Mouse (Mus musculus) CH12.LX (cell line): ENCODE measurements at regions not wholly inside any gene's neighbourhood (a gene's known extent, or its start where the extent isn't known, plus 50 kb on each side); places are given as distances from the start of the nearest gene placed in this dataset.
"Not testable (repeated sequence)": the region's sequence is repeated elsewhere in the genome, so short reads cannot be mapped to it uniquely, and the experiment has no call there.

Source experiments
- DNase-seq: peaks from one replicate; pipeline ENCODE4 v3.0.0-alpha.2; 2013; ENCODE audit errors: extremely low read depth
- H3K27ac ChIP-seq: 2 replicates; pipeline ENCODE4 v1.5.1; 2012; ENCODE audit warnings: low read depth, mild to moderate bottlenecking, control low read depth, moderate library complexity; ENCODE audit not compliant: insufficient read depth
- H3K27me3 ChIP-seq: replicated peaks from 2 replicates; pipeline ENCODE3; 2012; ENCODE audit warnings: inconsistent platforms
- H3K36me3 ChIP-seq, 2 experiments: replicated peaks in 1 of 2; 2 replicates each; pipeline versions ENCODE3 to v1.6.1; 2012; ENCODE audit warnings: inconsistent platforms in 1 of 2, low read length in 1 of 2, mild to moderate bottlenecking in 1 of 2, mixed read lengths in 1 of 2, moderate library complexity in 1 of 2; ENCODE audit not compliant: control insufficient read depth in 1 of 2, insufficient read depth in 1 of 2
- H3K4me1 ChIP-seq, 2 experiments: 2 replicates each; pipeline ENCODE4 v1.6.1; 2012; ENCODE audit warnings: inconsistent platforms in 1 of 2, moderate library complexity in 1 of 2; ENCODE audit not compliant: insufficient read depth in 2 of 2, control insufficient read depth in 1 of 2
- H3K4me2 ChIP-seq: 2 replicates; pipeline ENCODE4 v1.6.1; 2012; ENCODE audit warnings: low read depth, mild to moderate bottlenecking, control low read depth; ENCODE audit not compliant: poor library complexity, insufficient read depth, severe bottlenecking
- H3K4me3 ChIP-seq, 3 experiments: fragments of 150-350 bp in 1 of 3; sonication (generic) in 1 of 3; replicated peaks in 1 of 3; 2 replicates each; pipeline versions ENCODE3 to v1.5.1; 2011 to 2012; ENCODE audit warnings: low read depth in 2 of 3, low read length in 2 of 3, mild to moderate bottlenecking in 2 of 3, moderate library complexity in 2 of 3, control low read depth in 1 of 3, improper control_type of control experiment in 1 of 3, inconsistent platforms in 1 of 3, mixed read lengths in 1 of 3; ENCODE audit not compliant: poor library complexity in 1 of 3
- H3K79me2 ChIP-seq: replicated peaks from 2 replicates; pipeline ENCODE4 v1.6.1; 2012; ENCODE audit warnings: mild to moderate bottlenecking, moderate library complexity; ENCODE audit not compliant: control insufficient read depth, poor library complexity, insufficient read depth, severe bottlenecking; ENCODE audit errors: extremely low read depth
- H3K9ac ChIP-seq: 2 replicates; pipeline ENCODE4 v1.6.1; 2012; ENCODE audit warnings: low read depth, mild to moderate bottlenecking, control low read depth, moderate library complexity; ENCODE audit not compliant: insufficient read depth
- H3K9me3 ChIP-seq: replicated peaks from 2 replicates; pipeline ENCODE3; 2012; ENCODE audit warnings: low read length, inconsistent platforms, mixed read lengths
- E2F4 ChIP-seq: IDR thresholded peaks from 2 replicates; pipeline ENCODE4 v1.6.1; 2011; ENCODE audit warnings: low read depth, low read length, improper control_type of control experiment; ENCODE audit not compliant: insufficient replicate concordance
- KAT2A ChIP-seq: IDR thresholded peaks from 2 replicates; pipeline ENCODE4 v1.6.1; 2012; ENCODE audit warnings: low read length, improper control_type of control experiment, inconsistent platforms; ENCODE audit not compliant: insufficient replicate concordance
- MXI1 ChIP-seq: IDR thresholded peaks from 2 replicates; pipeline ENCODE4 v1.6.1; 2011; ENCODE audit warnings: mild to moderate bottlenecking, low read depth, low read length, improper control_type of control experiment
- NRF1 ChIP-seq: IDR thresholded peaks from 2 replicates; pipeline ENCODE4 v1.6.1; 2014; ENCODE audit warnings: low read depth, mild to moderate bottlenecking, inconsistent platforms, low read length, improper control_type of control experiment, moderate library complexity
- RAD21 ChIP-seq: IDR thresholded peaks from 2 replicates; pipeline ENCODE4 v1.6.1; 2011; ENCODE audit warnings: low read depth, mild to moderate bottlenecking, low read length, improper control_type of control experiment, moderate library complexity
- RCOR1 ChIP-seq: conservative IDR thresholded peaks from 2 replicates; pipeline ENCODE4 v1.6.1; 2012; ENCODE audit warnings: low read depth, mild to moderate bottlenecking, inconsistent platforms, low read length, improper control_type of control experiment
- SMC3 ChIP-seq: IDR thresholded peaks from 2 replicates; pipeline ENCODE4 v1.6.1; 2011; ENCODE audit warnings: low read depth, low read length, improper control_type of control experiment
- TCF12 ChIP-seq: IDR thresholded peaks from 2 replicates; pipeline ENCODE4 v1.6.1; 2014; ENCODE audit warnings: low read depth, mild to moderate bottlenecking, inconsistent platforms, low read length, improper control_type of control experiment
- USF1 ChIP-seq: IDR thresholded peaks from 2 replicates; pipeline ENCODE4 v1.6.1; 2014; ENCODE audit warnings: low read depth, mild to moderate bottlenecking, inconsistent platforms, low read length, improper control_type of control experiment
- ZKSCAN1 ChIP-seq: IDR thresholded peaks from 2 replicates; pipeline ENCODE4 v1.6.1; 2012; ENCODE audit warnings: low read depth, inconsistent platforms, low read length, improper control_type of control experiment, borderline replicate concordance
- ZMIZ1 ChIP-seq: IDR thresholded peaks from 2 replicates; pipeline ENCODE4 v1.6.1; 2012; ENCODE audit warnings: low read depth, mild to moderate bottlenecking, inconsistent platforms, low read length, improper control_type of control experiment
- dilution Hi-C: fragments of 300-500 bp; cut with MboI; formaldehyde crosslinking; loops from 2 replicates; pipeline ENCODE4 v1.14.3; 2020; ENCODE audit warnings: low sequenced_read_pairs; ENCODE audit not compliant: extremely low pct_unique_long_range_greater_than_20kb, extremely low pct_ligation_motif_present
- in situ Hi-C: fragments of 300-500 bp; cut with MboI; formaldehyde crosslinking; loops from 3 replicates; pipeline ENCODE4 v1.14.3; 2019; ENCODE audit warnings: low sequenced_read_pairs, low pct_ligation_motif_present, low pct_unique_long_range_greater_than_20kb, mixed read lengths

DNA sequence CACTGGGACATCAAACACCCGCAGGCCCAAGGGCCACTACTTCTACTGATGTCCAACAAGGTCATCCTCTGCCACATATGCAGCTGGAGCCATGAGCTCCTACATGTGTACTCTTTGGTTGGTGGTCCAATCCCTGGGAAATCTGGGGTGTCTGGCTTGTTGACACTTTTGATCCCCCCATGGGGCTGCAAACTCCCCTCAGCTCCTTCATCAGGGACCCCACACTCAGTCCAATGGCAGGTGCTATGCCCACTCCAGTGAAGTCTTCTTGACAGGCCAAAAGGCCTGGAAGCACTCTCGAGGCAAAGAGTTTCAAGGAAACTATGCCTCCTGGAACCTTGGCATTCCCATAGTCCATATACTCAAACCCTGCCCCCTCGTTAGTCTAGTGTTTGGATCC is 570.8 kb upstream of the Smc2 start:
- Histone ChIP-seq H3K9me3 (peaks cover 12% of the 10 kb centered on the region), H3K4me1 (no peaks in the 10 kb centered on the region), H3K36me3 (no peaks in the 10 kb centered on the region), H3K27ac (no peak overlapping the region), H3K27me3 (no peaks in the 10 kb centered on the region), H3K4me2 (no peak overlapping the region), H3K4me3 (no peak overlapping the region), H3K9ac (no peak overlapping the region), H3K79me2 (no peaks in the 10 kb centered on the region)
- DNase-seq = no peak
- in situ Hi-C loops = no loop called here
- TF ChIP-seq NRF1 = no peak
- dilution Hi-C loops = no loop called here

DNA sequence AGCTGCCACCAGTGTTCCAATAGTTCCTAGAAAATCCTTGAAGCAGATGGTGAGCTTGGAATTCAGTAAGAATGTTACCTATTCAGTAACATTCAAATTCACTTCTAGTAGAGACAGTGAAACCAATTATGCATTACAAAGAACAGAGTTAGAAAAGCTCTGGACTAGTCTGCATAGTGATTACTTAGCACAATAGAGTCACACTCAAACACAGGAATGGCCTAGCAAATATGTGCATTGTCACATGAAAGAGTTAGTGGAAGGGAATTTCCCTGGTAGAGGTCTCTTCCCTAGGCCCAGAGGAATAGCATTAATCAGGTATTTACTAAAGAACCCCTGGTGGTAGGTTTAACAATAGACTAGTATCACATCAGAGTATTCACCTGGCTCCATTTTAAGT is 570.3 kb upstream of the Smc2 start:
- H3K27me3 ChIP-seq, H3K9ac ChIP-seq, DNase-seq, H3K4me3 ChIP-seq, in situ Hi-C loops, H3K27ac ChIP-seq, dilution Hi-C loops, H3K4me1 ChIP-seq, H3K79me2 ChIP-seq, H3K36me3 ChIP-seq, H3K4me2 ChIP-seq: not testable (repeated sequence)
- H3K9me3 ChIP-seq = peaks cover 12% of the 10 kb centered on the region

DNA sequence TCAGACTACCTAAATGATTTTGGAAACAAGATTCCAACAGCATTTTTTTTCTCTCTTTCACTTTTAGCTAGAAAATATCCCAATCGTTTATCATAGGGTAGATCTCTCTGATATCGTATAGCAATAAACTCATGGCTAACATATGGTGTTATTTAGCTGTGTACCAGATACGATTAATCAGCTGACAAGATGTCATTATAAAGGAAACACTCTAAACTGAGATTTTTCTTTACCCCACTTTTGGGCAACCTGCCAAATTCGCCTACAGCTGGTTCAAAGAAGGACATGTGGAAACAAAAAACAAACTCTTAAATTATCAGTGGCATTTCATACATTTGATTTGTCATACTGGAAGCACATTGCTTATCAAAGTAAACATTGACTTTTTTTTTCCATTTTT is 553.6 kb upstream of the Smc2 start:
- no peak for TF ChIP-seq RAD21
- no peak for TF ChIP-seq MXI1
- TF ChIP-seq ZMIZ1 = no peak
- TF ChIP-seq E2F4 = no peak
- TF ChIP-seq TCF12 = no peak
- no peak for TF ChIP-seq ZKSCAN1
- TF ChIP-seq SMC3 = no peak
- no peak for TF ChIP-seq USF1
- no peak for TF ChIP-seq KAT2A
- no peak for TF ChIP-seq RCOR1
- peaks cover 4% of the 10 kb centered on the region for H3K9me3 ChIP-seq
- H3K9ac ChIP-seq = no peak overlapping the region
- H3K27ac ChIP-seq = no peak overlapping the region
- H3K4me3 ChIP-seq = no peak overlapping the region
- H3K4me1 ChIP-seq = no peaks in the 10 kb centered on the region
- dilution Hi-C loops (no loop called here), in situ Hi-C loops (no loop called here)
- H3K79me2 ChIP-seq = no peaks in the 10 kb centered on the region
- no peak for DNase-seq
- no peaks in the 10 kb centered on the region for H3K36me3 ChIP-seq
- H3K27me3 ChIP-seq = no peaks in the 10 kb centered on the region
- H3K4me2 ChIP-seq = no peak overlapping the region
